Mouse (Mus musculus): ENCODE measurements around the gene Pbp2. TPM values are rescaled to one million over a fixed set of nuclear protein-coding genes. Genes with fewer than 3 reads are reported as not detected.
A peak's percentile ranks its signal among the peaks of the same experiment; 100 is the strongest.

Pbp2 gene
- total RNA-seq (2021): not detected
- long read RNA-seq, experiment 1: 0 reads
- long read RNA-seq, experiment 2: 0 reads

DNA sequence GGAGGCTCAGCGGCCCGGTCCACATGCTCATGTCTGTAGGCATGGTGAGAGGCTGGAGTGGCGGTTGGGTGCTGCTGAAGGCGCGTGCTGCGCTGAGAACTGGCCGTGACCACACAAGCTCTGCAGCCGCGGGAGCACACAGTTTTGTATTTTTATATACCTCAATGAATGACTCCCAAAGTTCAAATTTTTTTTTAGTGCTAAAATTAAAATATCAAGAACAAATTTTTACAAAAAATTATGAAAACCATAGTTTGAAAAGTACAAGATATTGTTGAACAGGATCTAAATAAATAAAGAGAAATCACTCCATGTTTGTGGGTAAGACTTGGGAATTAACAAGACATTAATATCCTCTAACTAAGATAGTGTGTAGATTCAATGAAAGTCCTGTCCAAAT is at the start of gene Pbp2:
Pbp2 (minus strand) TSS at position 101 of the 400 bp plus-strand sequence.
- DNase-seq (ENCODE audit: low spot score in 2 of 2): no peak

DNA sequence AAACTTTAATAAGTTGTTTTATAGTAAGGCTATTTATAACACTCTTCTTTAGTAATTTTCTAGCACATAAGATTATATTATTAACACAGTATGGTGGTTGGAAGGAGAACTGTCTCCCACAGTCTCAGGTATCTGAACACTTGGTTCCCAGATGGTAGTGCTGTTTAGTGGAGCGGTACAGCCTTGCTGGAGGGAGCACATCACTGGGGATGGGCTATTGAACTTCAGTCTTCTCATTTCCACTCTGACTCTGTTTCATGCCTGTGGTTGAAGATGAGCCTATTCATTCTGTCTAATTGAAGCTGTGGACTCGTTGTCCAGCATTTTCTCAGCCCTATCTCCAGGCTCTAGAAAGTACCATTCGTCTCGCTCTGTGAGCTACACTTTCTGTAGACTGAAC is 44.7 kb upstream of the Pbp2 start:
- no peak for DNase-seq (ENCODE audit: low spot score in 2 of 2)

DNA sequence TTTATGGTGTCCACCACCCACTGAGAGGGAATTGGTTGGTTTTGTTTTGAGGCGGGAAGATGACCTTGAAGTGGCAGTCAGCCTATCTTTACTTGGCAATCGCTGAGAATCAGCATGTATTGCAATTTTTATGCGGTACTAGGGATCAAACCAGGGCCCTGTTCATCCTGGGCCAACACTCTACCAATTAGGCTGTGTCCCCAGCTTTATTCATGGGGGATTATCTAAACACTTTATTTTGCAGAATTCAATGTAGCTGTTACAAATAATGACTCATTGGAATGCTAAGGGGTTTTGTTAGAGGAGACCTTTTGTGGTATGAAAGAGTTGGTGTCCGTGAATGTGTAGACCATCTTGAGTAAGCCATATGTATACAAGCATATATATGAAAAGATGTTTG is 42.3 kb upstream of the Pbp2 start:
- DNase-seq (ENCODE audit: low spot score in 2 of 2): no peak

DNA sequence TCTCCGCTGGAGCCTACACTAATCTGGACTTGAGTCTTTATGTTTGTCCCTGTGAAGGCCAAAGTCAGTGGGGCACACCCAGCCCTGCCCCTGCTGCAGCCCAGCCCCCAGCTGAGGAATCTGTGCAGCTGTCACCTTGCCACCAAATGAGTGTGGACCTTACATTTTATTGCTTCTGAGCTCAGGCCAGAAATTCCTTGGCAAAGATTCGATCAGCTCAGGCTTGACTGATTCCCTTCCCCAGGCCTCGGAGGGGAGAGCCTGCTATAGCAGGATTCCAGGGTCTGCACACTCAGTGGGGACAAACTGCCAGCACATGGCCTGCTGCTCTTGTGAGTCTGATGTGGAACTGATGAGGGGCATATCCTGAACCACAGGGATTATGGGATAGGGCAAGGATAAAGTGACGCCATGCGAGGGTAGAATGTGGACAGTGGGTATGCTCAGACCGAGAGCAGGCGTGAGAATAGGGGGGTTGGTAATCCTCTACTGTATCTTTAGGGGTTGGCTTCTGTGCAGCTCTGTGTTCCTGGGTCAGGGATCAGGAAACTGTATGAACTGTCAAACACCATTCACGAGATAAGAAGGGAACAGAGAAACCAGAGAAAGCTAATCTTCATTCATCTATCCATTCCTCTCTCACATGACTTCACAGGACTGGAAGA is 41.6 kb upstream of the Pbp2 start:
- DNase-seq (ENCODE audit: low spot score in 2 of 2): no peak

DNA sequence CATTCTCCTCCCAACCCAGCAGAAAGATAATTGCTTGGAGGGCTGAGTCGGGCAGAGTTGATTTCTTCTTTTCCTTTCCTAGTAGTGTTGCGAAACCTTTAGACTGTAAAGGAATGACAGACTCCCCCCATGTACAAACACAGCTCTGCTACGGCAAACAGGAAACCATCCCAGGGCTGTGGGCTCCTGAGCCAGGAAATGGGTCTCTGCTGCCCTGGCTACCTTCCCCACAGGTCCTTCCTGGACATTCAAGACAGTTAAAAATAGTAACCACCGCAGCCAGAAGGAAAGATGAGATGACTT is 30.8 kb upstream of the Pbp2 start:
- DNase-seq (ENCODE audit: low spot score in 2 of 2): no peak

DNA sequence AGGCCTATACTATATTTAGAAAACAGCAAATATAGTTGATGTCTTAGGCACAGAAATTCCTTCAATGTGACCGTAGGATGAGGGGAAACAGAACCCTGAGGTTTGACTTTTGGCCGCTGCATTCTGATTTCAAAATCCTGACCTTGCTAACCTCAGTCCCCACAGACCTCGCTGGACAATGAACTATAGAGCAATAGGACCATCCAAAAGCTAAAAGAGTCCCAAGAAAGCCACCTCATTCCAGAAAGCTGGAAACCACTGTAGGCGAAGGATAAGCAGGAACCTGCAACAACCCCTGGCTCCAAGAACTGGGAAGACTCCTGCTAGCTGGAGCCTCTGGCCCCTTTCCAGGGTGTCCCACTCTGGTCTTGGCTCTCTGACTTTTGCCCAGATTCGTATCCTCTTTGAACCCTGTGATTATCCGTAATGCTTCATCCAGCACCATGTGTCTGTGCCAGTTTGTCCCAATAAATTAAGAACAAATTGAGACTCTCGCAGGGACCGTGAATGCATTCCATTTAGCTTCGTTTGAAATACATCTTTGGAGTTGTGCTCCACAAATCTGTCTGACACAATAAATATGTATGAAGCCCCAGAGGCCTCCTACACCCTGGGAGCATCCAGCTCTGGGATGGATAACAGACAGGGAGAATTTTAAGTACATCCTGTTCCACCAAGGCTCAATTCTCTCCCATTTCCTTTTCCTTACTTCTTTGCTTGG is 30.3 kb upstream of the Pbp2 start:
- no peak for DNase-seq (ENCODE audit: low spot score in 2 of 2)

DNA sequence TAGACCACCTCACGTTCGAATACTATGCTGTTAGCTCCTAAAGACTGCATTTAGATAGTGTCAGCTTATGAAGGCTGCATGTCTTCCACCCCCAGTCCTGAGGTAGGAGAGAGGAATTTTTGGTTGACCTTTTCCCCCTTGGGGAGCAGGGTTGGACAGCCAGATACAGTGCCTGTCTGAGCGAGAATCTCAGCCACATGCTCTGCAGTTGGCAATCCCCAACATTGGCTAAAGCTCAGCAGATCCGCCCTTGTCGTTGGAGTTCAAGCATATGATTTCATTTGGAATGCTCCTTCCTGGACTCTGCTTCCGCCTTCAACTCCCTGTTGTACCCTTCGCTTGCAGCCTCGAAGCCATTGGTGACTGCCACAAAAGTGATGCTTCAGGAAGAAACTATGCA is 26.2 kb upstream of the Pbp2 start:
- DNase-seq (ENCODE audit: low spot score in 2 of 2): no peak

DNA sequence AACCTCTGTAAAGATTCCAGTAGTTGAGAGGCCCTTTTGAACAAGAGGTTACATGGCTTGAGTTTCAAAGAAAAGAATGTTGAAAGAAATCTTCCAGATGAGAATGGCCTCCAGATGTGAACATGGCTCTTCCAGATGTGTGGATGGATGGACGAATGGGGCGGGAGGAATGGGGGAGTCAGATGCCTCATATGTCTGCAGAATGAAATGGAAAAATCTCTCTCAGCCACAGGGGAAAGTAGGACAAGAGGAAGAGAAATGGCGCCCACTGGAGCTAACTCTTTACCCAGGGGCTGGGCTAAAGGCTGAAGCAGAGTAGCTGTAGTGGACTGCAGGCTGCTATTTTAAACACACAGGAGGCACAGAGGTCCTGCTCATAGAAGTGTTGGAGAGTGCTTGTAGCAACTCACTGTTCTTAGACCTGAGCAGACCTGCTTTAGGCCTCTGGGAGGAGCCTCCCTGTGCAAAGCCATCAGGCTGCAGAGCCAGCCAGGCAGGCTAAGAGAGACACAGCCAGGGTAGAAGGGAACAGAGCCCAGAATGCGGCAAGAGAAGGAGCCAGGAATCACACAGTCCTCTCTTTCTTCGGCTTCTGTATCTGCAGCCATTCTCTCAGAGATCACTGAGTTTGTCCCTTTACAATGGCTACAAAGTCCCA is 23.9 kb upstream of the Pbp2 start:
- DNase-seq (ENCODE audit: low spot score in 2 of 2): no peak

DNA sequence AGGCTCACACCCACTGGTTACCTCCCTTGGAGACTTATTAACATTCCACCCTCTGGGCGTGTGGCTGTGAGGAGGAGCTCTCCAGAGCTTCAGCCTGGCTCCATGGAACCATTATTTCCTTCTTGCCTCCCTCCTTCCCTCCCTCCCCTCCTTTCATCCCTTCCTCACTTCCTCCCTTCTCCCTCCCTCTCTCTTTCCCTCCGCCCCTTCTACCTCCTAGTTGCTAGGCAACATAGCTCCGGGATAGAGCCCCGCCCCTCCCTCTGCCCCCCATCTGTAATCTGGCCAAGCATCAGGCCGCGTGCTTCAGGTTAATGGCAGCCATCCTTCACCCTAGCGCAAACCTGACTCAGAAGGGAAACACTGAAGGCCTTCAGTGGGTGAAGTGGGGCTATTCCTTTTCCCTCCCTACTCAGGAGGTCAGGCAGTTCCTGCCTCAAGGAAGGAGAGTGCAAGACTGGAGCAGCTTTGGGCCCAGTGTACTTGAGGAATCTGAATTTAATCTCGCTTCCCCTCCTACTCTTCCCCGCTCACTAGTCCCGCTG is 22.6 kb upstream of the Pbp2 start:
- no peak for DNase-seq (ENCODE audit: low spot score in 2 of 2)

DNA sequence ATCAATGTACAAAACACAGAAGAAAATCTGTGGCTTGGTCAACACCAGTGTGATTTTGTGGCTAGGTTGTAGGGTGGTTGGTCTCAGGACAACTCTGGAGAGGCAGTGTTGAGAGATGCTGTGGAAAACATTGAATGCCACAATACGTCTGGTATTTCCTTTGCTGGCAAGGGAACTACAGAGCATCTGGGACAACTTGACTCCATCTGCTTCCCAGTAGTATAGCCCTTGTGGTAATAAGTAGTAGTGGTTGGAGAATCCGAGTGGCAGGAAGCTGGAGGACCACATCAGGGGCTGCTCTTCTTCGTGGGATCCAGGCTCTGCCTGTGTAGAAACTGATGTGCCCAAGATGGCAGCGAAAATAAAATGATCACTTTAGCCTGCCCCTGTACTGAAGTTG is 21.7 kb upstream of the Pbp2 start:
- no peak for DNase-seq (ENCODE audit: low spot score in 2 of 2)

DNA sequence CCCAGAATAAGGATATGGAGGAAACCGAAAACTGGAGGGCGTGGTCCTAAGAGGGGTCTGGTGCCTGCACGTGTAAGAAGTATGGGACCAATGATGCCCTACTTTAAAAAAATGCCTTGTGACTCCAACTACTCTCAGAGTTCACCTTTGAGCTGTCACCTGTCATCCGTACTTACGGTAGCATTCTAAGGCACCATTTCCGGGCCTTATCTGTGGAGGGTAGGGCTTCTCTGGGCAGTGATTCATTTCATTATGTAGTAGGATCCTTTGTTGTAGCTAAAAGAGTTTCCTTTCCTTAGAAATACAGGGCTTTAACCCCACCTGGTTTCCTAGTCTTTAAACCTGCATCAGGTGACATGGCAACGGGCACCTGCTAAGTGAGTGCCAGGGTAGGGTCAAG is 16.6 kb upstream of the Pbp2 start:
- DNase-seq (ENCODE audit: low spot score in 2 of 2): no peak

DNA sequence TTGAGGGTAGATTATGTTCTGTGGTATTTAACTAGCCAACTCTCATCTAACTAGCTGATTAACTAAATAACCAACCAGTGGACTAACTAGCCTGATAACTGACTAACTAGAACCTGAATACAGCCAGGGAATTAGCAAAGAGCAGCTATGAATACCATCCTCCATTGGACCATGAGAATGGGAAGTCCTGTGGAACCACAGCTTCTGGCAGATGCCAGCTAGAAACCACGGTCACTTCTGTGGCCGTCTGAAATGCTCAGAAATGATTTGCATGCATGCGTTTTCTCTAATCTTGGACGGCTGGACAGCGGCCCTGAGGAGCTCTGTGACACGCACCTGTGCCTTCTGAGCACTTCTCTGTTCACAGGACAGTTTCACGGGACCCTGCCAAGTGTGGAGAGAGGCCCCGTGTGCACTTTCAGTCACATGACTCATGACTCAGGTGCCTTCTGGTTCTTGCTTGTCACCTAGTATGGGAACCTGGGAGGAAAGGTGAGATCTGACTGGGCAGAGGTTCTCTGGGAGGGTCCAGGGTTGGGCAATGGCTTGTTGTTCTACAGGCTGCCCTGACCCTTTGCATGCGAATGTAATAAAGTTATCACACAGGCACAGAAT is 14.6 kb upstream of the Pbp2 start:
- no peak for DNase-seq (ENCODE audit: low spot score in 2 of 2)

DNA sequence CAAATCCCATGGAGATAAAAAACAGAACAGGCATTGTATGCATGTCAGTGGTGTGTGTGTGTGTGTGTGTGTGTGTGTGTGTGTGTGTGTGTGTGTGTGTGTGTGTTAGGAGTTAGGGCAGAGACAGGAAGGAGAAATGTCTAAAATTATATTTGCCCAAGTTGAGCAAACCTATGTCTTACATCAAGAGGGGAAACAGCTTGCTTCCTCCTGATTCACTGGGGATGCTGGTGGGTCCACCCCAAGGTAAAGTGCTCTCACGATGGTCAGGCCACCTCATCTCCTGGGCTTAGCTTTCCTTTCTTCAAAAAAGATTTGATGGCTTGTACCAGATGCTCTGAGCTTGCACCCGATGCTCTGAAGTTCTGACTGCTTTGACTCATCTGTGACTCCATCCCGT is 13.9 kb upstream of the Pbp2 start:
- no peak for DNase-seq (ENCODE audit: low spot score in 2 of 2)

DNA sequence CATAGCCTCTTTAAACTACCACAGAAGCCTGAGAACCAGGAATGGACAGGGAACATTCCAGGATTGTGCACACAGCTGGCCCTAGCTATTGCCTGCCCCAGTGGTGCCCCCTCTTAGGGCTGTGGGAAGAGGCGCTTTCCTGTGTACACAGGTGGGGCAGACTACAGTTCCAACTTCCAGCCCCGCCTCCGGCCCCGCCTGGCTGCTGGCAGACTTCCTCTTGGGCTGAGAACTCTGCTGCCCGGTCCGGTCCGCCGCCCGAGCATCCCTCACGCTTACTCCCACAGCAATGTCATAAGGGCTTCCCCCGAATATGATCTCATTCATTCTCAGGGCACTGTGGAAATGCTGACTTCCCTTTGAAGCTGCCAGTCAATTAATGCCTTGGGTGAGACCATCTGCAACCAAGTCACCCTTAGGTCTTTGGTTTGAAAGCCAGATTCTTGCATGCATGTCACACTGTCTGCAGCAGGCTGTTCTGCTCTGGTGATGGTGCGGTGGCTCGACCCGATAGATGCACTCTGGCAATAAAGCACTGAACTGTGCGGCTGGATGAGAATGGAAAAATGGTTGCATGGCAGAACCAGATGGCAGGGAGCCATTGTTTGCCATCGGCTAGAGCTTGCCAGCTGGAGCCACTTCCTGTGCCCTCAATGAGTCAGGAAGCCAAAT is 13.2 kb upstream of the Pbp2 start:
- DNase-seq (ENCODE audit: low spot score in 2 of 2): peak; percentile 4 to 48

DNA sequence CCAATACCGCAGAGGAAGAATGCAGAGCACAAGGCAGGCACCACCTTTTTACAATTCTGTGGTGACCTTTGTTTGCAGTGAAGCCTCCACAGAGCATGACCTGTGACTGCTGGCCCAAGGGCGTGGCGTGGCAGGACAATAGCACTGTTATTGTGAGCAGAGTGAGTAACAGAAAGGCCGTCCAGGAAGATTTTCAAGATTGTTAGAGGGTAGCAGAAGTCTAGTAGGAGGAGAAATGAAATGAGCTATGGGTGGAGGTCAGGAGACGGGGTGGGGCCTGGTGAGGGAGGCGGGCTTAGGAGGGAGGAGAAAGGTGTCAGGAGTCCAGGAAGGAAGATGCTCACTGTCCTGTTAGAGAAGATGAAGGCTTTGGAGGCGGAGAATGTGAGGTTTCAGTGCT is 12.5 kb upstream of the Pbp2 start:
- no peak for DNase-seq (ENCODE audit: low spot score in 2 of 2)

DNA sequence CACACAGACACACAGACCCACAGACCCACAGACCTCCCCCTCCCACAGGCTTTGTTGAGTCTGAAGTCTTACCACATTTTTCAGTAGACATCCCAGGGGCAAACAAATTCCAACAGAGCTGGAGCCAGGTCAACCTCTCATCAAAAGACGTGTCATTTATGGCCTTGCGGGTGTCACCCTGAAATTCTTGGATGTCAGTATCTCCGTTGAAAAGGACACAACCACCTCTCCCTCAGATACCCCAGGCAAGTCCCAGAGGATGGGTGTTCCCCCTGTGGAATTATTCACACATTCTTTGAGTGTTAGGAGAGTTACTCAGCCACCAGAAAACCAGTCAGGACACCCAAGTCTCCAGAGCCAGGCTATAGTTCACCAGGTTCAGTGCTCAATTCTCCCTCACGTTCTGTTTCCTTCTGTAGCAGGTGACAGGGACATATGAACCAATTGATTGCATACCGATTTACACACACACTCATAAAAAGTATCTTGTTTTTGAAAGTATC is 9.3 kb upstream of the Pbp2 start:
- no peak for DNase-seq (ENCODE audit: low spot score in 2 of 2)

DNA sequence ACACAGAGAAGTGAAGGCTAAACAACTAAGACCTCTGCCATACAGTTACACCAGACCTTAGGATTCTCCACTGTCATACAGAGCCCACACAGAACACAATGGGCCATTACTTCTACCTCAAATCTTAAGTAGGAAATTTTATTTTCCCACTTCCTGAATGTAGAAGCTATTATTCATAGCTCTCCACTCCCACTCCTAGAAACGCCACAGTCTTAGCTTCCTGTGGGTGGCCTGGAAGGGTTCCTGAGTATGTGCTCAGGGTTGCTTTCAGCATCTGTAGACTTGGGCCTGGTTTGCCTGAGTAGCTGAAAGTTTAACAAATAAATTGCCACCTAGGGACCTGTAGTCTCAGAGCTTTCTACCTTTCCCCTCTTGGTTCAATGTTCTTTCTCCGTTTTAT is 5.9 kb upstream of the Pbp2 start:
- DNase-seq (ENCODE audit: low spot score in 2 of 2): no peak

DNA sequence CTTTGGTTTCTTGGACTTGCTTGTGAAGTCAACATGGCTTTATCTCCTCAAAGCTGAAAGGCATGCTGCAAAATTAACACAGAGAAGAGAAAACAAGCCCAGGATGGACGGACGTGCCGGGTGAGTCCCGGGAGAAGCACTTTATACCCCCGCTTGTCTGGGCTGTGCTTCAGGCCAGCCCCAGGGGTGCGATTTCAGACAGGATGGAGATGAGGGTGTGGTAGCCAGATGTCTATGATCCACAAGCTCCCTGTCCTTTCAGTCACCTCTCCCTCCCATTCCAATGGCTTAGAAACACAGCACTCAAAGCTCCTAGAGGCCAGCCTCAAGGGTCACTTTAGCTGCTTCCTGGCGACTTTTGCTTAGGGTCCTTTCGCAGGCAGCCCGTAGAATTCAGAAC is 3.8 kb upstream of the Pbp2 start:
- DNase-seq (ENCODE audit: low spot score in 2 of 2): no peak

DNA sequence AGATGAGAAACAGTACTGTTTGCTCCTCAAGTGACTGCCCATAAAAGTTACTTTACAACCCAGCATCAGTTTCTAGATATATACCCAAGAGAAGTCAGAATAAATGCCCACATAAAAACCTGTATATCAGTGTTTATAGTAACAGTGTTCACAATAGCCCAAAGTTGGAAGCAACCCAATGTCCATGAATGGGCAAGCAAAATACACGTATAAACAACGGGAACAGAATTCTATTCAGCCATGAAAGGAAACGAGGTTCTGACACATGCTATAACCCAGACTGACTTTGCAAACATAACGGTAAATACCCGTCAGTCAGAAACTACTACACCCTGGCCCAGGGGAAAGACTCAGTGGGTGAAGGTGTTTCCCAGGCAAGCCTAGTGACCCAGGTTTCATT is 1.8 kb upstream of the Pbp2 start:
- DNase-seq (ENCODE audit: low spot score in 2 of 2): no peak

DNA sequence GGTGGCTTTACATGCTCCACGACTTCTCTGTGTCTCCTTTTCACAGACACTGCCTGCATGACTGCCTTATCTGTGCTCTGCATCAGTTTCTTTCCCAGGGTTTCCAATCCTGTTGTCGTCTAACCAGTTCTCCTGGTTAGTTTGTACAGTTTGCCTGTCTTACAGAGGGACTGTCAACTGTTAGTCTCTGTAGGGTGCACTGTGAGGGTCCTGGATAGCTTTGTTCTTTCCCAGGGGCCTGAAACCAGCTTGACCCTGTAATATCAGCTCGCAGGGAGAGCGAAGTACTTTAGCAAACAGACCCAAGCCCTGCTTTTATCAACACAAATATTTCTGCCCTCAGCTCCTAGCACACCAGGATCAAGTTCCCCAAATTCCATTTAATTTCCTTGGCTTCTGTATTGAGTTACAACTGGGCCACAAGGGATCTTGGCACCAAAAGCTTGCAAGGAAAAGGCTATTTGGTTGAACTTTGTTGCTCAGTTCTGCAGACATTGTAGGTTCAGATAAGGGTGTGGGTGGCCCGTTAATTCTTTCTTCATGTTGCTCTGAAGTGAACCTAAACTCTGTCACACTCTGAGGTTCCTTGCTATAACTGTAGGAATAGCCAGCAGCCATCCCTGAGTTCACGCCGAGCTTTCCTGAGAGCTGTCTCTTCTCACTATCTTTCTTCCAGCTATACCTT is 5.5 kb downstream of the Pbp2 start:
- no peak for DNase-seq (ENCODE audit: low spot score in 2 of 2)

Data from adrenal gland, adult 18-20 months (tissue).